Mouse (Mus musculus): ENCODE measurements around the gene Cdk5rap2. TPM values are rescaled to one million over a fixed set of nuclear protein-coding genes. Genes with fewer than 3 reads are reported as not detected.

Gene Cdk5rap2
- polyA plus RNA-seq, 1 experiment from 2014 or later: 18.7 TPM

DNA sequence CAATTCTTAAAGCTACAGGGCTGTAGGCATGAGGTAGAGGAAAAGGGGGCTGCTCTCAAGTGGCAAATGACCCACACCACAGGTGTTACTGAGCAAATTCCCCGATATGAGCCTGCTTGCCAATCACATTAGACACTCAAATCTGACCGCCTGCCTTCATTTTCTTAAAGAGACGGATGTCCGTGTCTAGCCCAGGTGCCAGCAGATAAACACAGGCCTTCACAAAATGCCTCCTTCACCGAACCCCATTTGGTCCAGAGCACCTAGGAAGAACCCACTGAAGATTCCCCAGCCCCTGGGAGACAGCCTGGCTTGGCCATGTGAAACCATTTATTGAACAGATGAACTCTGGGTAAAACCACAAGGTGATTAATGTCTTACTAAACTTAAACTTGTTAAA lies 13.5 kb downstream of the Cdk5rap2 start:
- no peak for ATAC-seq (replicated peaks; ENCODE audit: low FRiP score)
- H3K4me2 ChIP-seq: no peak overlapping the region
- H3K27ac ChIP-seq: no peak overlapping the region
- WGBS: 83% methylated on average over 5 of the region's 5 CpGs
- peaks cover 49% of the 10 kb centered on the region for H3K36me3 ChIP-seq
- no peaks in the 10 kb centered on the region for H3K9me3 ChIP-seq (replicated peaks)
- H3K4me3 ChIP-seq (replicated peaks): no peak overlapping the region
- H3K27me3 ChIP-seq: no peaks in the 10 kb centered on the region
- H3K4me1 ChIP-seq: no peaks in the 10 kb centered on the region
- no peak overlapping the region for H3K9ac ChIP-seq

DNA sequence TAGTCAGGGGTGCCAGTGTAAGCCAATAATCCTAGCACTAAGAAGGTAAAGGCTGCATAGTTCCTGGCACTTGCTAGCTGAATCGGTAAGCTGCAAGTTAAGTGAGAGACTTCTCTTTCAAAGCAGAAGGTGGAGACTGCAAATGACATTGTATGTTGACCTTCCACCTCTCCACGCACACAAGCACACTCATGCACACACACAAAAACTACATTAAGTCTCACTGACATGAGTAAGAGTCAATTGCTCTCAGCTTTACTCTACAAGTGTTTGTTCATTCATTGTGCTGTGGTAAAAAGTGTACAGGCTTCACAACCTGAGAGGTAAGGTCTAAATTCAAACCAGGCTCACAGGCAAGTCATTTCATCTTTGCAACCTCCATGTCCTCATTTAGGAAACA lies 15.5 kb downstream of the Cdk5rap2 start:
- no peak overlapping the region for H3K9ac ChIP-seq
- no peak for ATAC-seq (replicated peaks; ENCODE audit: low FRiP score)
- H3K4me1 ChIP-seq: no peaks in the 10 kb centered on the region
- H3K27ac ChIP-seq: no peak overlapping the region
- H3K4me3 ChIP-seq (replicated peaks): no peak overlapping the region
- no peaks in the 10 kb centered on the region for H3K27me3 ChIP-seq
- 97% methylated on average over 2 of the region's 2 CpGs for WGBS
- no peaks in the 10 kb centered on the region for H3K9me3 ChIP-seq (replicated peaks)
- peaks cover 41% of the 10 kb centered on the region for H3K36me3 ChIP-seq
- H3K4me2 ChIP-seq: no peak overlapping the region

- H3K36me3 ChIP-seq: peaks cover 23% of the 10 kb centered on the region
- 79% methylated on average over 11 of the region's 11 CpGs for WGBS
- H3K27ac ChIP-seq: no peak overlapping the region
- no peaks in the 10 kb centered on the region for H3K4me1 ChIP-seq
- H3K4me3 ChIP-seq (replicated peaks): no peak overlapping the region
- no peak overlapping the region for H3K4me2 ChIP-seq
- no peaks in the 10 kb centered on the region for H3K27me3 ChIP-seq
- no peak for ATAC-seq (replicated peaks; ENCODE audit: low FRiP score)
- no peaks in the 10 kb centered on the region for H3K9me3 ChIP-seq (replicated peaks)
- no peak overlapping the region for H3K9ac ChIP-seq
These were observed 18.4 kb downstream of the Cdk5rap2 start for GRCm38 (mm10) chr4:70391760-70392372.

DNA sequence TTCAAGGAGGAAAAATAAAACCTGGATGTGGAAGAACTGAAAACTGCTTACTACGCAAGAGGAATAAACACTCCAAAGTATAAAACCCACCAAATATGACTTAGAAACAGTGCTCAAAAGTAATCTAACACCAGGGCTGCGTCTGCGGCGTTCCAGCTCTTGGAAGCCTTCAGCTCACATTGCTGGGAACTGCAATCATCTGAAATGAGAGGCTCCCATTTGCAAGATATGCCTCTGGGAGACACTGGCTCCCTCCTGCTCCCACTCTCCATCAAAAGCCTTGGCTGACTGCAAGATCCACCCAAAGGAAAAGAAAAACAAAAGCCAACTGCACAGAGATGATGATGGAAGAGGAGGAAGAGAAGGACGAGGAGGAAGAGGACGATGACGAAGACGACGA lies 19.2 kb downstream of the Cdk5rap2 start:
- Histone ChIP-seq H3K4me3 (replicated peaks) (no peak overlapping the region), H3K4me1 (no peaks in the 10 kb centered on the region), H3K4me2 (no peak overlapping the region), H3K9me3 (replicated peaks) (no peaks in the 10 kb centered on the region), H3K9ac (no peak overlapping the region), H3K36me3 (peaks cover 23% of the 10 kb centered on the region), H3K27me3 (no peaks in the 10 kb centered on the region), H3K27ac (no peak overlapping the region)
- 89% methylated on average over 9 of the region's 9 CpGs for WGBS
- no peak for ATAC-seq (replicated peaks; ENCODE audit: low FRiP score)

- 87% methylated on average over 5 of the region's 5 CpGs for WGBS
- Histone ChIP-seq H3K27me3 (no peaks in the 10 kb centered on the region), H3K4me3 (replicated peaks) (no peak overlapping the region), H3K9me3 (replicated peaks) (no peaks in the 10 kb centered on the region), H3K27ac (no peak overlapping the region), H3K4me2 (no peak overlapping the region), H3K36me3 (0 out of 2 replicates have a peak, but pooled peaks cover 9% of the 10 kb centered on the region), H3K4me1 (no peaks in the 10 kb centered on the region), H3K9ac (no peak overlapping the region)
- no peak for ATAC-seq (replicated peaks; ENCODE audit: low FRiP score)
These were observed 24.0 kb downstream of the Cdk5rap2 start for GRCm38 (mm10) chr4:70386206-70386605.

DNA sequence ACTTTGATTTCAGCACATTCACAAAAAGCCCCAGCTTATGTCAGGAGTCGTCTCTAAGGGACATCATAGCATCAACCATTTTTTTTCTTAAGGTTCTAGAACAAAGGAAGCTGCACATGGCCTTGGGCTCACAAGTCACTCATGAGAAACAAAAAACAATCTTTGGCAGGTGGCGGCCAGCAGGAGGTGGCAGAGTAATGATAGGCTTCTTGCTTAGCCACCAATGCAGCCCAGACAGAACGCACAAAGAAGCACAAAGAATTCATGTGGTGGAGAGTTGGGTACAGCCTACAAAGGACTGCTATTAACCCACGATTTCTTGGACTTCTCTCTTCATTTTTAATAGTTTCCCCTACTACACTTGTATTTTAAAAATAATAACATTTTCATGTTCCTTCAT lies 32.9 kb downstream of the Cdk5rap2 start:
- Histone ChIP-seq H3K4me3 (replicated peaks) (no peak overlapping the region), H3K4me2 (no peak overlapping the region), H3K4me1 (no peaks in the 10 kb centered on the region), H3K9ac (no peak overlapping the region), H3K36me3 (peaks cover 34% of the 10 kb centered on the region), H3K27ac (no peak overlapping the region), H3K9me3 (replicated peaks) (no peaks in the 10 kb centered on the region), H3K27me3 (no peaks in the 10 kb centered on the region)
- 85% methylated on average over 4 of the region's 4 CpGs for WGBS
- no peak for ATAC-seq (replicated peaks; ENCODE audit: low FRiP score)

DNA sequence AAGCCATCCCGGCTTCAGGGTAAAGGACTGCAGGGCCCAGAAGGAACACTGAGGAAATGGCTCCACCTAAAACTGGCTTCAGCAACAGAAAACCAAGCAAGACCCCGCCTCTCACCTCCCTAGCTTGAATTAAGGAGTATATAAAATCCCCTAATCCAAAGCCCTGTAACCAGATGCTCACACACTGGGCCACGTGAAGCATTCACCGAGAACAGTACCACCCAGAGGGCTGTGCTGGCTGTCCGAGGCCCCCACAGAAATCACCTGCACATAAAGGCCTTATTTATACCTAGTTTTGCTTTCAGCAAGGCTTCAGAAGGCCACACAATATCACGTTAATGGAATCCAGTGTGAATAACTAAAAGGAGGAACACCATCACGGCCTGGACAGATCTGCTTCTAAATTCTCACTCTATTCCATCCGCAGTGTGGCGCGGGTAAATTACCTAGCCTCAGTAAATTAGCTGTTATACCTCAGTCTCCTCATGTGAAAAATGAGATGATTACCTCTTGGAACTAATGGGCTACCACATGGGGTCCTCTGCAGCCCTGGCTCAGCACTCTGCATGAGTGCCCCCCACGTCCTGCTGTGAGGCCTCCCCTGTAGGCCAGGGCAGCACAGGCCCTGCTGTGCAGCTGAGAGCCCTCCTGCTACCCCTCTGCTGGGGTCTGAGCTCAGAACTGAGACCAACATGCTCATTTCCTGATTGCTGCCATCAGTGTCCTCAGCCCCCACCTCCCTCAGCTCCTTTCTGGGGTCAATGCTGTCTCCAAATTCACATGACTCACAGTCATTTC lies 45.0 kb downstream of the Cdk5rap2 start:
- H3K9me3 ChIP-seq (replicated peaks): no peaks in the 10 kb centered on the region
- peaks cover 31% of the 10 kb centered on the region for H3K36me3 ChIP-seq
- WGBS: 73% methylated on average over 11 of the region's 11 CpGs
- peak; percentile 77; the same call in 1 of the 2 replicates for ATAC-seq (replicated peaks; ENCODE audit: low FRiP score)
- no peak overlapping the region for H3K9ac ChIP-seq
- no peaks in the 10 kb centered on the region for H3K27me3 ChIP-seq
- H3K4me2 ChIP-seq: no peak overlapping the region
- peaks cover 5% of the 10 kb centered on the region; the same call in 1 of the 2 replicates for H3K4me1 ChIP-seq
- no peak overlapping the region for H3K4me3 ChIP-seq (replicated peaks)
- H3K27ac ChIP-seq: no peak overlapping the region

- no peaks in the 10 kb centered on the region for H3K9me3 ChIP-seq (replicated peaks)
- H3K36me3 ChIP-seq: peaks cover 63% of the 10 kb centered on the region
- H3K4me2 ChIP-seq: no peak overlapping the region
- no peak overlapping the region for H3K9ac ChIP-seq
- H3K27ac ChIP-seq: no peak overlapping the region
- H3K4me3 ChIP-seq (replicated peaks): no peak overlapping the region
- no peaks in the 10 kb centered on the region for H3K27me3 ChIP-seq
- WGBS: 40% methylated on average over 4 of the region's 4 CpGs
- peaks cover 5% of the 10 kb centered on the region; the same call in 1 of the 2 replicates for H3K4me1 ChIP-seq
- no peak for ATAC-seq (replicated peaks; ENCODE audit: low FRiP score)
These were observed 48.9 kb downstream of the Cdk5rap2 start for GRCm38 (mm10) chr4:70361366-70361765.

DNA sequence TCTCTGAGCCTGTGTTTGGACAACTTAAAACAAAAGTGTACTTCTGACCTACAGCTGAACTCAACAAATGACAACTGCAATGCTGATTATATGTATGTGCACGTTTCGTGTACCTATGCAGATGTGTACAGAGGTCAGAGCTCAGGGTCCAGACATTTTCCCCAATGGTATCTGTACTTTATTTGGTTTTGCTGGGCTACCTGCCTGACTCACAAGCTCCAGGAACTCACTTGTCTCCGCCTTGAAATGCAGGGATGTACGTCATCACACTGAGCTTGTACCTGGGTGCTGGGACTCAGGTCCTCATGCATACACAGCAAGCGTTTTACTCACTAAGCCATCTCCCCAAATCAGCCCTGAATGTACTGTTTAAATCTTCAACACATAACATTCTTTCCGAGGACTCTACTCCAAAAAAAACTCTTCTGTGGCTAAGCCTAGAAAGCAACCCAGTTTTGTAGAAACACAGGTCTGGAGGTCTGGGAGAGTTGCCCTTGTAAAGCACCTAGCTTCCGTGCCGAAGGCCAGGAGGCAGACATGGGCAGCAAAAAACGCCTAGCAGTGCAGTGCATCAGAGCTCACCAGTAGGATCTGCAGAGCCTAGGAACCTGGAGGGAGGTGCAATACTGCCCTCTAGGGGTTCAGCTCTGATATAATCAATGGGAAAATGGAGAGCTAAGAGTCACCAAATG lies 54.4 kb downstream of the Cdk5rap2 start:
- Histone ChIP-seq H3K27me3 (no peaks in the 10 kb centered on the region), H3K4me2 (no peak overlapping the region), H3K9ac (no peak overlapping the region), H3K4me1 (peaks cover 14% of the 10 kb centered on the region), H3K9me3 (replicated peaks) (no peaks in the 10 kb centered on the region), H3K4me3 (replicated peaks) (no peak overlapping the region), H3K27ac (no peak overlapping the region), H3K36me3 (peaks cover 83% of the 10 kb centered on the region)
- WGBS: 63% methylated on average over 9 of the region's 9 CpGs
- ATAC-seq (replicated peaks; ENCODE audit: low FRiP score): peak; percentile 54

GRCm38 (mm10) chr4:70354448-70354847 lies 55.8 kb downstream of the Cdk5rap2 start:
- Histone ChIP-seq H3K4me3 (replicated peaks) (no peak overlapping the region), H3K4me1 (peaks cover 14% of the 10 kb centered on the region), H3K36me3 (peaks cover 80% of the 10 kb centered on the region), H3K9me3 (replicated peaks) (no peaks in the 10 kb centered on the region), H3K27me3 (no peaks in the 10 kb centered on the region), H3K9ac (no peak overlapping the region), H3K4me2 (no peak overlapping the region), H3K27ac (peak overlapping the region; percentile 67)
- no peak for ATAC-seq (replicated peaks; ENCODE audit: low FRiP score)
- WGBS: 87% methylated on average over 14 of the region's 14 CpGs

DNA sequence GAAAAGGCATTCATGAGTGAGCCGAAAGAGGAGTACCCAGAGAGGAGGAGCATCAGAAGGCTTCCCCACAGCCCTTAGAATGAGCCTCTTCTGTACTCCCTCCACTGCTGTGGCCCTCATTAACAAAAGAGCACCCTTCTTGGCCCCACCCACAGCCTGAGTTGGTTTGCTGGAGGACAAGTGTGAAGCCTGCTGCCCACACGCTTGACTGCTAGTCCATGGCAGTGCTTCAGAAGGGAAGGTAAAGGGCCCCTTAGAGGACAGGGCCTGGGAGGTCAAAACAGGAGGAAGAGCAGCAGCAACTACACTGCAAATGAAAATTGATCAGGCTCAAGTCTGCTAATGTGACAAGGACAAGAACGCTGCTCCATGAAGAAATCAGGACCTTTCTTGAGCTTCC lies 56.6 kb downstream of the Cdk5rap2 start:
- peak overlapping the region; percentile 67 for H3K27ac ChIP-seq
- H3K9ac ChIP-seq: no peak overlapping the region
- H3K27me3 ChIP-seq: no peaks in the 10 kb centered on the region
- H3K4me1 ChIP-seq: peaks cover 14% of the 10 kb centered on the region
- ATAC-seq (replicated peaks; ENCODE audit: low FRiP score): peak; percentile 95
- H3K36me3 ChIP-seq: peaks cover 80% of the 10 kb centered on the region
- WGBS: 37% methylated on average over 3 of the region's 3 CpGs
- H3K4me3 ChIP-seq (replicated peaks): no peak overlapping the region
- H3K9me3 ChIP-seq (replicated peaks): no peaks in the 10 kb centered on the region
- no peak overlapping the region for H3K4me2 ChIP-seq

GRCm38 (mm10) chr4:70335444-70336144 lies 74.6 kb downstream of the Cdk5rap2 start:
- no peak overlapping the region for H3K27ac ChIP-seq
- no peak for ATAC-seq (replicated peaks; ENCODE audit: low FRiP score)
- H3K4me3 ChIP-seq (replicated peaks): no peak overlapping the region
- no peaks in the 10 kb centered on the region for H3K9me3 ChIP-seq (replicated peaks)
- peaks cover 27% of the 10 kb centered on the region; the same call in 1 of the 2 replicates for H3K36me3 ChIP-seq
- no peak overlapping the region for H3K4me2 ChIP-seq
- H3K27me3 ChIP-seq: no peaks in the 10 kb centered on the region
- 87% methylated on average over 11 of the region's 11 CpGs for WGBS
- H3K4me1 ChIP-seq: no peaks in the 10 kb centered on the region
- no peak overlapping the region for H3K9ac ChIP-seq
